Mouse (Mus musculus) Patski (cell line): ENCODE results near the gene Dcaf15. TPM values are rescaled to one million over a fixed set of nuclear protein-coding genes. Genes with fewer than 3 reads are reported as not detected.
A peak's percentile ranks its signal among the peaks of the same experiment; 100 is the strongest.

Experiments used
- ATAC-seq: fragments of 100-300 bp; one replicate; pipeline ENCODE4 v1.8.0; 2021
- CTCF ChIA-PET: fragments of 350-600 bp; sonication (Branson Sonifier 250); formaldehyde crosslinking; loops from one replicate; lab custom pipeline; 2022; ENCODE audit warnings: inconsistent platforms; lab: Charles Lee
- POLR2A ChIA-PET: fragments of 350-600 bp; sonication (Branson Sonifier 250); formaldehyde crosslinking; loops from one replicate; lab custom pipeline; 2022; ENCODE audit warnings: antibody characterized with exemption, inconsistent platforms; lab: Charles Lee
- DNase-seq: peaks from one replicate; pipeline ENCODE4 v3.0.0-alpha.2; 2011; ENCODE audit warnings: low read depth, low spot score
- H3K27me3 ChIP-seq: fragments of 371-371 bp; one replicate; pipeline ENCODE4 v1.5.1; 2021
- CTCF ChIP-seq: fragments of 100-300 bp; IDR thresholded peaks from one replicate; pipeline ENCODE4 v1.5.1; 2021
- in situ Hi-C: fragments of 300-500 bp; cut with MboI; formaldehyde crosslinking; loops from 3 replicates; pipeline ENCODE4 v1.11.1; 2018; ENCODE audit warnings: low pct_unique_long_range_greater_than_20kb, mixed read lengths
- polyA plus RNA-seq: library from polyadenylated mRNA; unstranded; gene quantifications from one replicate; pipeline ENCODE4 v1.2.3, GENCODE M21; 2021

The Dcaf15 gene
- polyA plus RNA-seq = 30.1 TPM

GRCm38 (mm10) chr8:84104697-84105609, at the start of gene Dcaf15:
Dcaf15 (minus strand) TSS chr8:84104768.
- ChIA-PET POLR2A (interaction anchor here (1.7 kb wide), 1 partner anchor 34 kb away, joined by 4 read pairs; no protein-coding TSS in a partner anchor), CTCF (interaction anchor here (0.7 kb wide), 1 partner anchor 35 kb away, joined by 3 read pairs; no protein-coding TSS in a partner anchor)
- no peak for TF ChIP-seq CTCF

GRCm38 (mm10) chr8:84149181-84149580, 44.6 kb upstream of the Dcaf15 start:
- CTCF ChIA-PET = no interaction called here
- POLR2A ChIA-PET = interaction anchor here (0.6 to 0.7 kb wide), 2 partner anchors 114 to 509 kb away, joined by 3 to 8 read pairs; no protein-coding TSS in a partner anchor
- no peak for DNase-seq
- no peak for ATAC-seq
- TF ChIP-seq CTCF = no peak
- in situ Hi-C loops = no loop called here
- H3K27me3 ChIP-seq = no peaks in the 10 kb centered on the region

More at GRCm38 (mm10) chr8:84104697-84105609, at the start of gene Dcaf15:
- peak; percentile 95 for ATAC-seq
- in situ Hi-C loops = no loop called here
- no peaks in the 10 kb centered on the region for H3K27me3 ChIP-seq
- peak; percentile 99 for DNase-seq

- no peak for ATAC-seq
Measured at GRCm38 (mm10) chr8:84148531-84148850, 43.9 kb upstream of the Dcaf15 start.

GRCm38 (mm10) chr8:84147769-84148530, 43.4 kb upstream of the Dcaf15 start, which contains the start of the genes Cc2d1a and 4930432K21Rik:
Cc2d1a (minus strand) TSS chr8:84147936.
4930432K21Rik (plus strand) TSS chr8:84148025.
- TF ChIP-seq CTCF = no peak
- H3K27me3 ChIP-seq = no peaks in the 10 kb centered on the region
- ATAC-seq (peak; percentile 78), DNase-seq (peak; percentile 75)
- in situ Hi-C loops = no loop called here
- ChIA-PET CTCF (interaction anchor here (1.0 kb wide), 1 partner anchor 10 kb away, joined by 3 read pairs; no protein-coding TSS in a partner anchor), POLR2A (interaction anchor here (0.6 kb wide), 1 partner anchor 38 kb away, joined by 4 read pairs; no protein-coding TSS in a partner anchor)

More at GRCm38 (mm10) chr8:84148531-84148850, 43.9 kb upstream of the Dcaf15 start:
- in situ Hi-C loops = no loop called here
- no peaks in the 10 kb centered on the region for H3K27me3 ChIP-seq
- ChIA-PET POLR2A (interaction anchor here (0.6 kb wide), 1 partner anchor 510 kb away, joined by 8 read pairs; no protein-coding TSS in a partner anchor), CTCF (no interaction called here)
- TF ChIP-seq CTCF = no peak
- DNase-seq = no peak

GRCm38 (mm10) chr8:84147324-84147766, 42.8 kb upstream of the Dcaf15 start:
- ATAC-seq (peak; percentile 32), DNase-seq (no peak)
- ChIA-PET CTCF (interaction anchor here (1.0 kb wide), 1 partner anchor 10 kb away, joined by 3 read pairs; no protein-coding TSS in a partner anchor), POLR2A (interaction anchor here (0.6 kb wide), 1 partner anchor 38 kb away, joined by 4 read pairs; no protein-coding TSS in a partner anchor)
- H3K27me3 ChIP-seq = no peaks in the 10 kb centered on the region
- no peak for TF ChIP-seq CTCF
- in situ Hi-C loops = no loop called here

- no peak for TF ChIP-seq CTCF
- ATAC-seq (no peak), DNase-seq (no peak)
- CTCF ChIA-PET = interaction anchor here (0.9 to 1.8 kb wide), 3 partner anchors 12 to 18 kb away, joined by 3 to 6 read pairs (median 5); no protein-coding TSS in a partner anchor
- in situ Hi-C loops = no loop called here
- H3K27me3 ChIP-seq = no peaks in the 10 kb centered on the region
- POLR2A ChIA-PET = no interaction called here
Measured at GRCm38 (mm10) chr8:84144636-84145245, 40.2 kb upstream of the Dcaf15 start.

GRCm38 (mm10) chr8:84140838-84141237, 36.3 kb upstream of the Dcaf15 start:
- TF ChIP-seq CTCF = no peak
- no peaks in the 10 kb centered on the region for H3K27me3 ChIP-seq
- DNase-seq (no peak), ATAC-seq (no peak)
- ChIA-PET CTCF (interaction anchor here (1.0 kb wide), 1 partner anchor 14 kb away, joined by 3 read pairs; no protein-coding TSS in a partner anchor), POLR2A (interaction anchor here (0.7 to 1.5 kb wide), 2 partner anchors 11 to 15 kb away, joined by 3 to 5 read pairs; partner anchors contain the start of gene Podnl1)
- in situ Hi-C loops = no loop called here

- H3K27me3 ChIP-seq = no peaks in the 10 kb centered on the region
- no peak for ATAC-seq
- CTCF ChIA-PET = no interaction called here
- DNase-seq = no peak
- TF ChIP-seq CTCF = no peak
- POLR2A ChIA-PET = interaction anchor here (0.6 kb wide), 1 partner anchor 135 kb away, joined by 3 read pairs; no protein-coding TSS in a partner anchor
- in situ Hi-C loops = no loop called here
Measured at GRCm38 (mm10) chr8:84137848-84138247, 33.3 kb upstream of the Dcaf15 start.

- DNase-seq (no peak), ATAC-seq (no peak)
- ChIA-PET POLR2A (no interaction called here), CTCF (interaction anchor here (1.1 to 1.8 kb wide), 2 partner anchors 12 to 14 kb away, joined by 3 to 4 read pairs; no protein-coding TSS in a partner anchor)
- in situ Hi-C loops = no loop called here
- no peak for TF ChIP-seq CTCF
- H3K27me3 ChIP-seq = no peaks in the 10 kb centered on the region
Measured at GRCm38 (mm10) chr8:84132225-84132624, 27.7 kb upstream of the Dcaf15 start.
